Mouse (Mus musculus): ENCODE measurements around the gene Casp6.

The Casp6 gene

DNA sequence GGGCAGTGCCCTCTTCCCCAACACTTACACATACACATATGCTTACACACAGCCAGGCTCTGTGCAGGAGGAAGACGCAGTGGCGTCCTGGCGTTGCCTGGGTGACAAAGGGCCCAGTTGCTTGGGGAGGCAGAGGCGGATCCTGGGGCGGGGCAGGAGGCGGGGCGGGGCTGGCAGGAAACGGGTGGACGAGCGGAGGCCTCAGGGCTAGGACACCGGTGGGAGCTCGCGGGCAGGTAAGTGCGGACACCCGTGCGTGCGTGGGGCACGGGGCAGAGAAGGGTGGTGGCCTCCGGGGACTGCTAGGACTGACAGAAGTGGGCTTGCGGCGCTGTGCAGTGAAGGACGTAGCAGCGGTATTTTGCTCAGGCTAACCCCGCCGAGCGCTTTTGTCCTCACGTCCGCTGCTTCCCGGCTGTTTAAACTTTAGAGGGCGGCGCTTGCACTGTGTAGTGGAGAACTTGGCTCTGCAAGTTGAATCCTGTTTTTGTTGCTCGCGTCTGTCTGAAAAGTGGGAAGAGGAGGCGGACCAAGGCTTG lies at the start of gene Casp6:
Gene Casp6 (plus strand): TSS at position 155 of the 539 bp plus-strand sequence.
- DNase-seq (ENCODE audit: low spot score): peak; percentile 83

DNA sequence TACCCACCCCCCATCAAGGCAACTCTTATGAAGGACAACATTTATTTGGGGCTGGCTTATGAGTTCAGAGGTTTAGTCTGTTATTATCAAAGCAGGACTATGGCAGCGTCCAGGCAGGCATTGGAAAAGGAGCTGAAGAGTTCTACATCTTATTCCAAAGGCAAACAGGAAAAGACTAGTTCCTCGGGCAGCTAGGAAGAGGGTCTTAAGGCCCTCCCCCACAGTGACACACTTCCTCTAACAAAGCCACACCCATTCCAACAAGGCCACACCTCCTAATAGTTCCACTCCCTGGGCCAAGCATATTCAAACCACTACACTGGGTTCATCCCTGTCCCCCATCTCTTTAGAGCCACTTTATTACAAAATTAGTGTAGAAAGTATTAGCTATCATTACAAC lies 38.6 kb upstream of the Casp6 start:
- no peak for DNase-seq (ENCODE audit: low spot score)

DNA sequence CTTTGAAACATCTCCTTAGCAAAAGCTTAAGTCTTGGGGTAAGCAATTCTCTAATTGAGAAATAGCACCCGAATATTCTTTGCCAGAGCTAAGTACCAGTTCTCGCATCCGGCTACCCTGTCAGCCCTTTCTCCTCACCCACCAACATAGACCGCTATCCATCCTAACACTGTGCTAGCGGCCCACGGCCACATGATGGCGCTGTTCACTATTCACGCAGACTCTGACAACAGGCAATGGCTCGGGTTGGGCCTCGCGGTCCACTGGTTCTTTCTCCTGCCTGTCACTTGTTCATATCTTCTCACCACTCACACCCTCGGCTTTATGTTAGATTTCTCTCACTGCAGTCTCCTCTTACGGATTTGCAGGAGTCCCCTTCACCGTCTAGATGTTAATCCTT lies 37.5 kb upstream of the Casp6 start:
- no peak for DNase-seq (ENCODE audit: low spot score)

DNA sequence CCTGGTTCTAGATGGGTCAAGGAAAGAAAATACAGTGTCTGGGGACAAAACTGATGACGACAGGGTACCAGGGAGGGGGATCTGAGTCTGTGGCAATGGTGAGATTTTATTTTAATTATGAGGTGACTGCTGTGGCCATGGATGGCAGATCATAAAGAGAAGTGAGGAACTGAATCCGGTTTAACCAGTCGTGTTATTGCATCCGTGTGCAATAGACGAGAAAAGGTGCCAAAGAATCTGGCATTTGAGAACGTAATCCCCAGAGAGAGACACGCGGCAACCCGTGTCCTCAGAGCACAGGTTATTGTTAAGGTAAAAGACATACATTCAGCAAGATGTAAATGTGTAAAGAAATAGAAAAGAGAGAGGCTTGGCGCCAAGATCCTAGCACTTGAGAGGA lies 23.9 kb upstream of the Casp6 start:
- DNase-seq (ENCODE audit: low spot score): no peak

DNA sequence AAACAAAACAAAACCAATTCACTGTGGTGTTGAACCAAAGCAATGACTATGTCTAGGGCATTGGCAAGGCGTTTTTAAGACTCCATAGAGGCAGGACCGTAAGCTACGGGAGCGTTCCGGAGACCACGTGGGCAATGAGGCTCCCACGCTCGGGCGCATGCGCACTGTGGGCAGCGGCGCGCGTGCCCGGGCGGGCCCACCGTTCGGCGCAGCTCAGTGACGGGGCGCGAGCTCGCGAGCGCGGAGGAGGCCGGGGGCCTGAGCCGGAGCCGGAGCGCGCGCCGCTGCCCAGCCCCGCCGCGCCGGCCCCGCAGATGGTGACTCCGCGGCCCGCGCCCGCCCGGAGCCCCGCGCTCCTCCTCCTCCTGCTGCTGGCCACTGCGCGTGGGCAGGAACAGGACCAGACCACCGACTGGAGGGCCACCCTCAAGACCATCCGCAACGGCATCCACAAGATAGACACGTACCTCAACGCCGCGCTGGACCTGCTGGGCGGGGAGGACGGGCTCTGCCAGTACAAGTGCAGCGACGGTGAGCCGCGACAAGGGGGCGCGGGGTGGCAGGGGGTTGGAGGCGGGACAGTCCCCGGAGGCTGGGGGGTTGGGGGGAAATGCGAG lies 22.7 kb upstream of the Casp6 start, which contains the start of gene Pla2g12a:
Gene Pla2g12a (plus strand): TSS at position 202 of the 617 bp plus-strand sequence.
- DNase-seq (ENCODE audit: low spot score): peak; percentile 80

GRCm38 (mm10) chr3:129879131-129879757 lies 22.0 kb upstream of the Casp6 start:
- DNase-seq (ENCODE audit: low spot score): peak; percentile 75

GRCm38 (mm10) chr3:129879913-129880312 lies 21.3 kb upstream of the Casp6 start:
- DNase-seq (ENCODE audit: low spot score): no peak

DNA sequence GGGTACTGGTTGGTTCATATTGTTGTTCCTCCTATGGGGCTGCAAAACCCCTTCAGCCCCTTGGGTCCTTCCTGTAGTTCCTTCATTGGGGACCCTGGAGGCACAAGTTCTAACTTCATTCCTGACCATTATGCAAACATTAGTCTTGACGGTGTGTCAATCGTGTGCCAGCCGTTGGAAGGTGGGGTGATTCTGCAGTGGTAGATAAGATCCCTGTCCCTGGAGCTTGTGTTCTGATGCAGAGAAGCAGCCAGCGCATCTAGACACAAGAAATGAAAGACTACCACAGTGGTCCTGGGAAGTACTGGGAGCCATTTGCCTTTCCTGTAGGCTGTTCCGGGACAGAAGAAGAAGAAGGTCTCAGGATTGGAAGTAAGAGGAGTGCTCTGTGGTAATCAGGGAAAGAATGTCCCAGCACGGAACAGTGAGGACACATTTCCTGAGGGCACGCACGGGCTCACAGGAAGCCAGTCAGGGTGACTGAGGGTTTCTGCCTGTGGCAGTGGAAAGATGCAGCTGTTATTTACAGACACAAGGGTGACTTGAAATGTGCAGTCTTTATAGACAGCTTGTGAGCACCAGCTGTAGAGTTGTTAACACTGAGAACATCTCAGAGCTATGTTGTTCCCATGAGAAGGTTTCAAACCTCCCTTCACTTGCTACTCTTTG lies 20.2 kb upstream of the Casp6 start:
- DNase-seq (ENCODE audit: low spot score): no peak

GRCm38 (mm10) chr3:129885577-129885976 lies 15.6 kb upstream of the Casp6 start:
- DNase-seq (ENCODE audit: low spot score): no peak

GRCm38 (mm10) chr3:129886430-129886829 lies 14.8 kb upstream of the Casp6 start:
- no peak for DNase-seq (ENCODE audit: low spot score)

- DNase-seq (ENCODE audit: low spot score): no peak
Observed at GRCm38 (mm10) chr3:129887779-129888517, 13.3 kb upstream of the Casp6 start.

- no peak for DNase-seq (ENCODE audit: low spot score)
Observed at GRCm38 (mm10) chr3:129892003-129892402, 9.2 kb upstream of the Casp6 start.

DNA sequence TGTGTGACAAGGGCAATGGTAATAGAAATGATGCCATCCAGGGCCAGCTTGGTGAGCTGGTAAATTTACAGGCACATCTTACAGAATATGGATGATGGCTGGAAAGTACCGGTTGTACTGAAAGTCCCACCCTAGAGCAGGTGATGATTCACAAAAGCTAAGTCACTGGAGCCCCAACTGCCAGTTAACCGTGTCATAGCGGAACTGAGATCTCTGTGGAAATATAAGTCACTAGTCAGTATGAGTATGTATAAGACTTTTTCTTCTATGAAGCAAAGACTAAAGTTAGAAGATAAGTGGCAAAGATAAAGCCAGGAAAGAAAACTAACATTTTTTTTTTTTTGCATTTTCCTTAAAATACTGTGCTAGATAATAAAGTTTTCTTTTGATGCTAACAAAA lies 8.1 kb upstream of the Casp6 start:
- DNase-seq (ENCODE audit: low spot score): no peak

- DNase-seq (ENCODE audit: low spot score): no peak
Observed at GRCm38 (mm10) chr3:129896591-129896990, 4.6 kb upstream of the Casp6 start.

DNA sequence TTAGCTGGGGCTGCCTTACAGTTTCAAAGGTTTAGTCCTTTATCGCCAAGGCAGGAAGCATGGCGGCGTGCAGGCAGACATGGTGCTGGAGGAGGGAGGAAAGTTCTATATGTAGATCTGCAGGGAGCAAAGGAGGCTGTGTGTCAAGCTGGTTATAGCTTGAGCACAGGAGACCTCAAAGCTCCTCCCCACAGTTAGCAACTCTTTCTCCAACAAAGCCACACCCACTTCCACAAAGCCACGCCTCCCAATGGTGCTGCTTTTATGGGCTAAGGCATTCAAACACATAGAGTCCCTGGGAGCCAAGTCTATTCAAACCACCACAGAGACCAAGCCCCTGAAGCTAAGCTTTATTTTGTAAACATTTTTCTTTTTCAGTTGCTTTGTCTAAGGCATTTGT lies 2.3 kb upstream of the Casp6 start:
- no peak for DNase-seq (ENCODE audit: low spot score)

GRCm38 (mm10) chr3:129903369-129903768 lies 2.1 kb downstream of the Casp6 start:
- no peak for DNase-seq (ENCODE audit: low spot score)

- no peak for DNase-seq (ENCODE audit: low spot score)
Observed at GRCm38 (mm10) chr3:129903866-129904265, 2.6 kb downstream of the Casp6 start.

- DNase-seq (ENCODE audit: low spot score): no peak
Observed at GRCm38 (mm10) chr3:129904381-129905132, 3.3 kb downstream of the Casp6 start.

DNA sequence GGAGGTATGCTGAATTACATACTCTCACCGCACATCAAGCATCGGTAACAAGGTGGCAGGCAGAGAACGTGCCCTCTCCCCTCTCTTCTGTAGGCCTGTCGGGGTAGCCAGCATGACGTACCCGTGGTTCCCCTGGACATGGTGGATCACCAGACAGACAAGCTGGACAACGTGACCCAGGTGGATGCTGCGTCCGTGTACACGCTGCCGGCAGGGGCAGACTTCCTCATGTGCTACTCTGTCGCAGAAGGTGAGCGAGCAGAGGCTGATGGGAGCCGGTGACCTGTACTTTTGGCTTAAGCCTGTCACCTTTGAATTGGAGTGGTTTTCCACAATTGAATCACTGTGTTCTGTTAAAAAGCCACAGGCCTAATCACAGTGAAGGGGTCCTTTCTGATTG lies 10.8 kb downstream of the Casp6 start:
- no peak for DNase-seq (ENCODE audit: low spot score)

DNA sequence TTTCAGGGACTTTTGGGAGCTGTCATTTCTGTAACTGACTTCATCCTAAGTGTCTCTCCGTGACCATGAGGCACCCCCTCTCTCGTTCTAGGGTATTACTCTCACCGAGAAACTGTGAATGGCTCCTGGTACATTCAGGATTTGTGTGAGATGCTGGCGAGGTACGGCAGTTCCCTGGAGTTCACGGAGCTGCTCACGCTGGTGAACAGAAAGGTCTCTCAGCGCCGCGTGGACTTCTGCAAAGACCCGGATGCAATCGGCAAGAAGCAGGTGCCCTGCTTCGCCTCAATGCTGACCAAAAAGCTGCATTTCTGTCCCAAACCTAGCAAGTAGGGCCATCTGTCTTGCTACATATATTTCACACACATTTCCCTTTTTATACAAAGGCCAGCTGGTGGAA lies 12.0 kb downstream of the Casp6 start:
- DNase-seq (ENCODE audit: low spot score): no peak

- peak; percentile 23 for DNase-seq (ENCODE audit: low spot score)
Observed at GRCm38 (mm10) chr3:129917424-129917823, 16.2 kb downstream of the Casp6 start.

DNA sequence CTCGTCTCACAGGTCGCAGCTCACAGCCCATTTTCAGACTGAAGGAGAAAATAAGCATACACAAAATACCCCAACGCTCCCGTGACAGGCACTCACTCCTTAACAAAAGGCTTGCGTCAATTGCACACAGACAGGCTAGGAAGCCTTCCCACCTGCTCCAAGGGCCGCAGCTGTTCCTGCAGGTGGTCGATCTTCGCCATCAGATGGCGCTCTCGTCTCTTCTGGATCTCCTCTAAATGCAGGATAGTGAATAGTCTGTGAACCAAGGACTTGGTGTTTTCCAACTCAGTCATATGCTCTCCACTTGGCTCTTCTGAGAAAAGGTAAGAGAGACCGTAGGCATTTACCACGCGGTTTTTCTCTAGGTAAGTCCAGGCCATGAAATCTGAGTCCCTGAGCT lies 17.2 kb downstream of the Casp6 start:
- peak; percentile 85 for DNase-seq (ENCODE audit: low spot score)
